Mouse (Mus musculus): ENCODE data around the gene Fnd3c2. TPM values are rescaled to one million over a fixed set of nuclear protein-coding genes. Genes with fewer than 3 reads are reported as not detected.

The Fnd3c2 gene
- polyA plus RNA-seq, 1 experiment from 2014 or later: not detected

DNA sequence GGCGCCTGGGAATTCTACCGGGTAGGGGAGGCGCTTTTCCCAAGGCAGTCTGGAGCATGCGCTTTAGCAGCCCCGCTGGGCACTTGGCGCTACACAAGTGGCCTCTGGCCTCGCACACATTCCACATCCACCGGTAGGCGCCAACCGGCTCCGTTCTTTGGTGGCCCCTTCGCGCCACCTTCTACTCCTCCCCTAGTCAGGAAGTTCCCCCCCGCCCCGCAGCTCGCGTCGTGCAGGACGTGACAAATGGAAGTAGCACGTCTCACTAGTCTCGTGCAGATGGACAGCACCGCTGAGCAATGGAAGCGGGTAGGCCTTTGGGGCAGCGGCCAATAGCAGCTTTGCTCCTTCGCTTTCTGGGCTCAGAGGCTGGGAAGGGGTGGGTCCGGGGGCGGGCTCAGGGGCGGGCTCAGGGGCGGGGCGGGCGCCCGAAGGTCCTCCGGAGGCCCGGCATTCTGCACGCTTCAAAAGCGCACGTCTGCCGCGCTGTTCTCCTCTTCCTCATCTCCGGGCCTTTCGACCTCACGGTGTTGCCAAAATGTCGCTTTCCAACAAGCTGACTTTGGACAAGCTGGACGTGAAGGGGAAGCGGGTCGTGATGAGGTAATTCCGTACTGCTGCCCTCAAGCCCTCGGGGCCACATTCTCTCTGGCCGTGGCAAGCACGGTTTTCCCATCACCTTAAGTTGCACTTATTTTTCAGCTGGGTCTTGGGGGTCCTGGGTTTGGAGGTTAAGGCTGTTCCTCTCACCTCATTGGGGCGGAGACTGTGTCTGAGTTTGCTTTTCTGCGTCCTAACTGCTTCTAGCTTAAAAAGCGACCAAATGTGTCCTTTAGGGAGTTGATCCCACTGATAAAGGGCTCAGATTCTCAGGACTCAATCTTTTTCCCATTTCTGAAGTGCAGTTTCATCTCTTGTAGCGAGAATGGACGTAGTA lies 68.2 kb downstream of the Fnd3c2 start, which contains the start of gene Pgk1:
TSS of gene Pgk1 (plus strand) at position 388 of the 937 bp plus-strand sequence.
- no peaks in the 10 kb centered on the region for H3K9me3 ChIP-seq (replicated peaks)
- 10% methylated on average over 52 of the region's 55 CpGs for WGBS
- H3K4me3 ChIP-seq (replicated peaks): peak within 1 kb of the TSS; percentile 51
- peak within 1 kb of the TSS; percentile 28 for H3K9ac ChIP-seq
- no peaks in the 10 kb centered on the region for H3K36me3 ChIP-seq
- peak within 1 kb of the TSS; percentile 91 for H3K27ac ChIP-seq (replicated peaks)
- peak; percentile 96 for ATAC-seq (ENCODE audit: insufficient number of reproducible peaks, low FRiP score, low TSS enrichment, low read depth)
- H3K4me2 ChIP-seq (replicated peaks): peak within 1 kb of the TSS; percentile 53
- H3K4me1 ChIP-seq: 0 out of 2 replicates have a peak, but pooled peaks cover 7% of the 10 kb centered on the region
- H3K27me3 ChIP-seq: no peaks in the 10 kb centered on the region

DNA sequence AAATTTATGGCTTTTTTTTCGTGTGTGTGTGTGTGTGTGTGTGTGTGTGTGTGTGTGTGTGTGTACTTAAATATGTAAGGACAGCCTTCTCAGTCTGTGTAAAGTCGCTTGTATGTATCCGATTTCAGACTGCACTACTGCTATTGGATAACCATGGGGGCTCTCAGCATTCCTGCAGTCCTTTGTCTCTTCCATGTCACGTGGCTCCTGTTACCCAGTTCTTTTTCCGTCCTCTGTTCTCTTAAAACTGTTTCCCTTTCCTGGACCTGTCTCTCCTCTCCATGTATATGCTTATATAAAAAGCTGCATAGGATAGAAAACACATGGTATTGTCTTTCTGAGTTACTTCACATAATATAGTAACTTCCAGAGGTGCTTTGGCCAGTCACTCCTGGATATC lies 69.5 kb downstream of the Fnd3c2 start:
- H3K4me2 ChIP-seq (replicated peaks): peak overlapping the region; percentile 41
- H3K27me3 ChIP-seq: no peaks in the 10 kb centered on the region
- 0 out of 2 replicates have a peak, but pooled peaks cover 7% of the 10 kb centered on the region for H3K4me1 ChIP-seq
- no peak overlapping the region for H3K4me3 ChIP-seq (replicated peaks)
- WGBS: 9% methylated on average over 5 of the region's 5 CpGs
- H3K9me3 ChIP-seq (replicated peaks): no peaks in the 10 kb centered on the region
- H3K9ac ChIP-seq: no peak overlapping the region
- ATAC-seq (ENCODE audit: insufficient number of reproducible peaks, low FRiP score, low TSS enrichment, low read depth): no peak
- peak overlapping the region; percentile 91 for H3K27ac ChIP-seq (replicated peaks)
- H3K36me3 ChIP-seq: no peaks in the 10 kb centered on the region

Other genes with a start within 250 kb of the Fnd3c2 start
- 56.8 and 57.0 TPM in 2 replicates for gene Magt1, start 243.5 kb downstream of the Fnd3c2 start, polyA plus RNA-seq (2015; fragmentation: Nextera tagmentation; extraction: Ambion mirVana)
- gene Cox7b, start 239.7 kb downstream of the Fnd3c2 start, polyA plus RNA-seq (2015; fragmentation: Nextera tagmentation; extraction: Ambion mirVana): 330 and 354 TPM in 2 replicates
- gene Atp7a, start 228.1 kb downstream of the Fnd3c2 start, polyA plus RNA-seq (2015; fragmentation: Nextera tagmentation; extraction: Ambion mirVana): 20.4 and 21.2 TPM in 2 replicates
- gene Tlr13, start 112.2 kb downstream of the Fnd3c2 start, polyA plus RNA-seq (2015; fragmentation: Nextera tagmentation; extraction: Ambion mirVana): 1.00 and 1.3 TPM in 2 replicates
- gene Pgk1, start 68.3 kb downstream of the Fnd3c2 start, polyA plus RNA-seq (2015; fragmentation: Nextera tagmentation; extraction: Ambion mirVana): 281 and 326 TPM in 2 replicates
- gene Taf9b, start 34.2 kb downstream of the Fnd3c2 start, polyA plus RNA-seq (2015; fragmentation: Nextera tagmentation; extraction: Ambion mirVana): 9.2 and 9.5 TPM in 2 replicates
- gene Fndc3c1, start 230.0 kb upstream of the Fnd3c2 start, polyA plus RNA-seq (2015; fragmentation: Nextera tagmentation; extraction: Ambion mirVana): 10.2 and 13.0 TPM in 2 replicates

All from embryonic facial prominence, embryonic 15.5 days (tissue).